Mouse (Mus musculus): ENCODE data around the gene Gm6217. TPM values are rescaled to one million over a fixed set of nuclear protein-coding genes. Genes with fewer than 3 reads are reported as not detected.
"Not testable (repeated sequence)": the region's sequence is repeated elsewhere in the genome, so short reads cannot be mapped to it uniquely, and the experiment has no call there.

Gm6217 gene
- polyA plus RNA-seq, 1 experiment from 2014 or later = not detected

GRCm38 (mm10) chr1:82938666-82939065, 7.5 kb upstream of the Gm6217 start:
- no peak overlapping the region for H3K9ac ChIP-seq (ENCODE audit: low read depth, low read length)
- no peaks in the 10 kb centered on the region; the same call in 1 of the 2 replicates for H3K9me3 ChIP-seq (replicated peaks; ENCODE audit: low read length)
- WGBS = 90% methylated on average over 5 of the region's 5 CpGs
- no peaks in the 10 kb centered on the region for H3K4me1 ChIP-seq (replicated peaks; ENCODE audit: insufficient read depth, low read length)
- DNase-seq (ENCODE audit: low spot score) (no peak), ATAC-seq (replicated peaks; ENCODE audit: low FRiP score, low read depth) (peak; percentile 83)
- TF ChIP-seq CTCF (IDR thresholded peaks at IDR 0.05; ENCODE audit: low read depth) = no peak
- H3K4me2 ChIP-seq (ENCODE audit: low read length) = no peak overlapping the region
- H3K27me3 ChIP-seq (ENCODE audit: insufficient read depth, low read length) = no peaks in the 10 kb centered on the region
- no peaks in the 10 kb centered on the region for H3K36me3 ChIP-seq (ENCODE audit: insufficient read depth, low read length)
- no peak overlapping the region for H3K27ac ChIP-seq
- H3K4me3 ChIP-seq (replicated peaks; ENCODE audit: low read depth, low read length) = no peak overlapping the region

DNA sequence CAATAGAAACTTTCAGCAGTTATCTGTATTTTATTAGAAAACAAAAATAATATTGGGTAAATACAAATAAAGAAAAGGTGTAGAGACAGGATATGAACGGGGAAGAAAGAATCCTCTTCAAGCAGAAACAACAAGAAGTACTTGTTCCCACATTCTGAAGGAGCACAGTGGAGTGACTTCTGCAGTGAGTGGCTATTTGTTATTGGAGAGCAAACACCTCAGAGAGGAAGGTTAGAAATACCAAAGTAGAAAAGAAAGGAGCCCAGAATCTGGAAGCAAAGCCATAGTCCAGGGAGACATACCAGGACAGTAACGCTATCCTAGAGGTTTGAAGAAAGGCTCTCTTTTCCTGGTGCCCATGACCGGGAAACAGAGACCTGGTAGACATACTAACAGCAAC, 641 bp downstream of the Gm6217 start:
- ATAC-seq (replicated peaks; ENCODE audit: low FRiP score, low read depth); H3K4me1 ChIP-seq (replicated peaks; ENCODE audit: insufficient read depth, low read length): not testable (repeated sequence)
- 93% methylated on average over 3 of the region's 3 CpGs for whole genome bisulfite sequencing

GRCm38 (mm10) chr1:82924650-82925049, 6.5 kb downstream of the Gm6217 start, which contains the start of gene A030014E15Rik:
Gene A030014E15Rik, plus strand, starts transcription at chr1:82924917.
- peak; percentile 21 for DNase-seq (ENCODE audit: low spot score)

More for the DNA sequence above, 641 bp downstream of the Gm6217 start:
- not testable (repeated sequence) for H3K4me3 ChIP-seq (replicated peaks; ENCODE audit: low read depth, low read length); H3K36me3 ChIP-seq (ENCODE audit: insufficient read depth, low read length); H3K4me2 ChIP-seq (ENCODE audit: low read length); H3K27ac ChIP-seq; H3K9ac ChIP-seq (ENCODE audit: low read depth, low read length); H3K9me3 ChIP-seq (replicated peaks; ENCODE audit: low read length); H3K27me3 ChIP-seq (ENCODE audit: insufficient read depth, low read length); DNase-seq (ENCODE audit: low spot score)

GRCm38 (mm10) chr1:82913434-82913833, 17.8 kb downstream of the Gm6217 start:
- not testable (repeated sequence) for H3K4me2 ChIP-seq (ENCODE audit: low read length); H3K36me3 ChIP-seq (ENCODE audit: insufficient read depth, low read length); H3K4me3 ChIP-seq (replicated peaks; ENCODE audit: low read depth, low read length); H3K9ac ChIP-seq (ENCODE audit: low read depth, low read length); H3K27me3 ChIP-seq (ENCODE audit: insufficient read depth, low read length); H3K27ac ChIP-seq; H3K9me3 ChIP-seq (replicated peaks; ENCODE audit: low read length); H3K4me1 ChIP-seq (replicated peaks; ENCODE audit: insufficient read depth, low read length); ATAC-seq (replicated peaks; ENCODE audit: low FRiP score, low read depth); DNase-seq (ENCODE audit: low spot score)
- 100% methylated on average over 5 of the region's 5 CpGs for WGBS

More at GRCm38 (mm10) chr1:82924650-82925049, 6.5 kb downstream of the Gm6217 start, which contains the start of gene A030014E15Rik:
- no peak within 1 kb of the TSS for H3K27ac ChIP-seq
- WGBS = 83% methylated on average over 6 of the region's 6 CpGs
- H3K27me3 ChIP-seq (ENCODE audit: insufficient read depth, low read length) = no peaks in the 10 kb centered on the region
- TF ChIP-seq CTCF (IDR thresholded peaks at IDR 0.05; ENCODE audit: low read depth) = no peak
- H3K9me3 ChIP-seq (replicated peaks; ENCODE audit: low read length) = no peaks in the 10 kb centered on the region
- H3K4me3 ChIP-seq (replicated peaks; ENCODE audit: low read depth, low read length) = no peak within 1 kb of the TSS
- H3K4me2 ChIP-seq (ENCODE audit: low read length) = no peak within 1 kb of the TSS
- ATAC-seq (replicated peaks; ENCODE audit: low FRiP score, low read depth) = no peak
- no peaks in the 10 kb centered on the region for H3K4me1 ChIP-seq (replicated peaks; ENCODE audit: insufficient read depth, low read length)
- no peak within 1 kb of the TSS for H3K9ac ChIP-seq (ENCODE audit: low read depth, low read length)
- no peaks in the 10 kb centered on the region for H3K36me3 ChIP-seq (ENCODE audit: insufficient read depth, low read length)

- Histone ChIP-seq H3K9ac (ENCODE audit: low read depth, low read length) (no peak within 1 kb of the TSS), H3K27me3 (ENCODE audit: insufficient read depth, low read length) (no peaks in the 10 kb centered on the region), H3K27ac (no peak within 1 kb of the TSS), H3K36me3 (ENCODE audit: insufficient read depth, low read length) (no peaks in the 10 kb centered on the region), H3K9me3 (replicated peaks; ENCODE audit: low read length) (no peaks in the 10 kb centered on the region), H3K4me1 (replicated peaks; ENCODE audit: insufficient read depth, low read length) (no peaks in the 10 kb centered on the region), H3K4me3 (replicated peaks; ENCODE audit: low read depth, low read length) (no peak within 1 kb of the TSS), H3K4me2 (ENCODE audit: low read length) (no peak within 1 kb of the TSS)
- WGBS = 82% methylated on average over 3 of the region's 3 CpGs
- TF ChIP-seq CTCF (IDR thresholded peaks at IDR 0.05; ENCODE audit: low read depth) = peak; percentile 21; the same call in 1 of the 2 replicates
- ATAC-seq (replicated peaks; ENCODE audit: low FRiP score, low read depth) (no peak), DNase-seq (ENCODE audit: low spot score) (no peak)
Measured at GRCm38 (mm10) chr1:82913025-82913424, 18.2 kb downstream of the Gm6217 start, which contains the start of gene A030005L19Rik. Gene A030005L19Rik, plus strand, starts transcription at chr1:82913325.

- Histone ChIP-seq H3K9me3 (replicated peaks; ENCODE audit: low read length) (no peaks in the 10 kb centered on the region), H3K36me3 (ENCODE audit: insufficient read depth, low read length) (0 out of 2 replicates have a peak, but pooled peaks cover 3% of the 10 kb centered on the region), H3K27me3 (ENCODE audit: insufficient read depth, low read length) (no peaks in the 10 kb centered on the region), H3K9ac (ENCODE audit: low read depth, low read length) (no peak overlapping the region), H3K4me3 (replicated peaks; ENCODE audit: low read depth, low read length) (no peak overlapping the region), H3K4me2 (ENCODE audit: low read length) (no peak overlapping the region), H3K27ac (no peak overlapping the region), H3K4me1 (replicated peaks; ENCODE audit: insufficient read depth, low read length) (no peaks in the 10 kb centered on the region)
- ATAC-seq (replicated peaks; ENCODE audit: low FRiP score, low read depth) (no peak), DNase-seq (ENCODE audit: low spot score) (no peak)
- no peak for TF ChIP-seq CTCF (IDR thresholded peaks at IDR 0.05; ENCODE audit: low read depth)
- 82% methylated on average over 3 of the region's 3 CpGs for WGBS
Measured at GRCm38 (mm10) chr1:82905886-82906285, 25.3 kb downstream of the Gm6217 start.

DNA sequence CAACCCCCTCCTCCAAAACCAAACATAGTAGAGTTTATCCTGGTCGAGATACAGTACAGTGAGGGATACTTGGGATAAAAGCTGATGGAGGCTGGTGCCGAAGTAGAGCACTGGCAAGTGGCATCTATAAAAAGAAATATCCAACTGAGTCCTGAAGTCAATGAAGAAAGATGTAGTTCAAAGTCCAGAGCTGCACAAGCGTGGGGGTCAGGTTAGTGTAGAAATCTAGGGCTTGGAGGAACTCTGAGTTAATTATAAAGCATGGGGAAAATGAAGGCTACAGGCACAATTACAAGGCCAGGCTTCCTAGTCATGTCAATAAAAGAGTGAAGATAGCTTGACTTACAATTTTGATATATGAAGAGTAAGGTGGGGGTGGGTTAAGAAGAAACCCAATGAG, 30.0 kb downstream of the Gm6217 start:
- Histone ChIP-seq H3K9me3 (replicated peaks; ENCODE audit: low read length) (no peaks in the 10 kb centered on the region), H3K4me2 (ENCODE audit: low read length) (no peak overlapping the region), H3K27ac (no peak overlapping the region), H3K27me3 (ENCODE audit: insufficient read depth, low read length) (no peaks in the 10 kb centered on the region), H3K4me1 (replicated peaks; ENCODE audit: insufficient read depth, low read length) (no peaks in the 10 kb centered on the region), H3K36me3 (ENCODE audit: insufficient read depth, low read length) (peaks cover 11% of the 10 kb centered on the region; the same call in 1 of the 2 replicates), H3K9ac (ENCODE audit: low read depth, low read length) (no peak overlapping the region), H3K4me3 (replicated peaks; ENCODE audit: low read depth, low read length) (no peak overlapping the region)
- ATAC-seq (replicated peaks; ENCODE audit: low FRiP score, low read depth) = no peak
- TF ChIP-seq CTCF (IDR thresholded peaks at IDR 0.05; ENCODE audit: low read depth) = no peak
- DNase-seq (ENCODE audit: low spot score) = no peak
- 82% methylated on average over 3 of the region's 3 CpGs for WGBS

Data from kidney, postnatal 0 days (tissue).